Mouse (Mus musculus): Measurements from ENCODE around the gene Shank2. TPM values are rescaled to one million over a fixed set of nuclear protein-coding genes. Genes with fewer than 3 reads are reported as not detected.

The Shank2 gene
- polyA plus RNA-seq, 1 experiment from 2014 or later: 0.49 TPM

DNA sequence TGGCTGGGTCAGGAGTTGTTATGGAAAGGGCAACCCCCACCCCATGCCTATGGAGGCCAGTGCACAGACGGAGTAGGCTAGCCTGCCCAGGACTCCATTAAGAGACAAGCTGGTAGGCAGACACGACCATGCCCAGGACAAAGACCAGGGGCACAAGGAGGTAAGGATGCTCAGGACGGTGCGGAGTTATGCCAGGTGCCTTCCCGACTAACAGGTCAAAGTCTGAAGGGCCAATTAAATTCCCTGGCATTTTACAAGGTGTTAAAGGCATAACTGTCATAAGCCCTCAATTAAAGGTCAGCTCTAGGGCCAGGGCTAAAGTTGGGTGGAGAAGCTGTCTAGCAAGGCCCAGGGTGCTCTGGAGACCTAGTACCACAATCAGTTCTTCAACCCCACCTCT, 467.0 kb downstream of the Shank2 start:
- Histone ChIP-seq H3K27me3 (ENCODE audit: control insufficient read depth, insufficient read depth, low read length) (no peaks in the 10 kb centered on the region), H3K9me3 (ENCODE audit: control insufficient read depth, low read length) (no peaks in the 10 kb centered on the region), H3K9ac (ENCODE audit: low read length) (peak overlapping the region; percentile 97; the same call in 1 of the 2 replicates), H3K4me3 (ENCODE audit: control insufficient read depth in 1 of 2, insufficient read depth in 1 of 2, low read depth in 1 of 2, low read length in 2 of 2) (peak overlapping the region in 1 of 2 experiments; percentile 93; a peak in 2 of 4 replicates), H3K4me1 (ENCODE audit: control insufficient read depth in 2 of 2, insufficient read depth in 2 of 2, low read length in 2 of 2) (peaks cover 13 to 20% of the 10 kb centered on the region in 2 experiments), H3K27ac (replicated peaks in 1 of 2; ENCODE audit: control insufficient read depth in 1 of 2, insufficient read depth in 1 of 2, low read depth in 2 of 2, low read length in 2 of 2) (peak overlapping the region in 1 of 2 experiments; percentile 88; a peak in 1 of 4 replicates), H3K4me2 (ENCODE audit: low read length) (peak overlapping the region; percentile 88), H3K36me3 (ENCODE audit: control insufficient read depth, insufficient read depth, low read length) (peaks cover 23% of the 10 kb centered on the region)
- no peak for ATAC-seq (ENCODE audit: insufficient number of reproducible peaks, insufficient read depth, low FRiP score, low read depth)
- 83% methylated on average over 5 of the region's 5 CpGs for WGBS

DNA sequence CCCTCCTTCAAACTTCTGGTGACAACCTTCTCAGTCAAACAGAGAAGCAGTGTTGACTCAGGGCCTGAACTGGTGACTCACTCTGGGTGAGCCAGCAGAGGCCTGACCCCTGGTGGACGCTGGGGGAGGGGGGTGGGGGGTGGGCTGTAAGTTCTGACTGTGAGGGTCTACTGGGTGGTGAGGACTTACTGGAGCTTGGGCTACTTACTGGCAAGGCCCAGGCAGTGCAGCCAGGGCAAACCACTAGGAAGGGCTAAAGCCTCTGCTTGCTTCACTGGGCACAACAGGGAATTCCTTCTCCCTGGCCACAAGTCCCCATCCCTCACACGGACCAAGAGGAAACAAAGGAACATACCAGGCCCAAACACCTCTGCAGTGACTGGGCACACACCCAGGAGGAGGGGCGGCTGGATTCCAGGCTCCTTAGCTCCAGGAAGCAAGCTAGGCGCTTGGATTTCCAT, 467.5 kb downstream of the Shank2 start:
- WGBS: 9% methylated on average over 4 of the region's 4 CpGs
- 0 out of 2 replicates have a peak, but pooled peaks have one; percentile 15 for ATAC-seq (ENCODE audit: insufficient number of reproducible peaks, insufficient read depth, low FRiP score, low read depth)
- H3K9ac ChIP-seq (ENCODE audit: low read length): peak overlapping the region; percentile 97

DNA sequence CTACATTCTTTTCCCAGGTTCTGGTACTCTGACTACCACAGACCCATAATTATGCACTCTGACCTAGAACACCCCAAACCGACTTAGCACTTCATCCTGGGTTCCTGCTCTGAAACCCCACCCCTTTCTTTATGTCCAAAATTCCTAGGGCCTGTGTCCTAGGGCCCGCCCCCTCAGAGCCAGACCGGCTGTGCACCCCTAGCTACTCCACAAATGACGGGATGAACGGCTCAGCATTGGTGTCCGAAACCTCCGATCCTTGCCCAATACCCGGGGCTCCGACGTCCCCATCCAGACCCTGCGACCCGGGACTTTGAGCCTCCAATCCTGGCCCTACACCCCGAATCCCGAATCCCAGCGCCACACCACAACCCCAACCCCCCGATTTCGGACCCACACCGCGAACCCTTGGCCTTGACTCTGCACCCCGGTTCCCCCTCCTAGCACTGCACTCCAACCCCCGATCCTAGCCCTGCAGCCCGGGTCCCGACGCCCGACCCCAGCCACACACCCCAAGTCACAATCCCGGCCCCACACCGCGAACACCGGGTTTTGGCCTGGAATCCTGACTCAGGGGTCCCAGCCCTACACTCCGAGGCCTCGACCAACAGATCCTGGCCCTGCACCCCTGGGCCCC, 468.3 kb downstream of the Shank2 start:
- ATAC-seq (ENCODE audit: insufficient number of reproducible peaks, insufficient read depth, low FRiP score, low read depth): peak; percentile 36; the same call in 1 of the 2 replicates
- H3K27ac ChIP-seq (replicated peaks in 1 of 2; ENCODE audit: control insufficient read depth in 1 of 2, insufficient read depth in 1 of 2, low read depth in 2 of 2, low read length in 2 of 2): peak overlapping the region; percentile 69 to 88
- peak overlapping the region; percentile 97 for H3K9ac ChIP-seq (ENCODE audit: low read length)
- H3K9me3 ChIP-seq (ENCODE audit: control insufficient read depth, low read length): no peaks in the 10 kb centered on the region
- peaks cover 13 to 24% of the 10 kb centered on the region in 2 experiments for H3K4me1 ChIP-seq (ENCODE audit: control insufficient read depth in 2 of 2, insufficient read depth in 2 of 2, low read length in 2 of 2)
- peak overlapping the region; percentile 75 to 93 for H3K4me3 ChIP-seq (ENCODE audit: control insufficient read depth in 1 of 2, insufficient read depth in 1 of 2, low read depth in 1 of 2, low read length in 2 of 2)
- peaks cover 10% of the 10 kb centered on the region for H3K36me3 ChIP-seq (ENCODE audit: control insufficient read depth, insufficient read depth, low read length)
- H3K27me3 ChIP-seq (ENCODE audit: control insufficient read depth, insufficient read depth, low read length): no peaks in the 10 kb centered on the region
- H3K4me2 ChIP-seq (ENCODE audit: low read length): peak overlapping the region; percentile 88
- 1% methylated on average over 31 of the region's 31 CpGs for WGBS

More for the DNA sequence above, 467.5 kb downstream of the Shank2 start:
- peaks cover 19% of the 10 kb centered on the region for H3K36me3 ChIP-seq (ENCODE audit: control insufficient read depth, insufficient read depth, low read length)
- H3K9me3 ChIP-seq (ENCODE audit: control insufficient read depth, low read length): no peaks in the 10 kb centered on the region
- peaks cover 13 to 24% of the 10 kb centered on the region in 2 experiments for H3K4me1 ChIP-seq (ENCODE audit: control insufficient read depth in 2 of 2, insufficient read depth in 2 of 2, low read length in 2 of 2)
- peak overlapping the region; percentile 75 to 93 for H3K4me3 ChIP-seq (ENCODE audit: control insufficient read depth in 1 of 2, insufficient read depth in 1 of 2, low read depth in 1 of 2, low read length in 2 of 2)
- H3K27me3 ChIP-seq (ENCODE audit: control insufficient read depth, insufficient read depth, low read length): no peaks in the 10 kb centered on the region
- H3K4me2 ChIP-seq (ENCODE audit: low read length): peak overlapping the region; percentile 88
- peak overlapping the region; percentile 69 to 88 for H3K27ac ChIP-seq (replicated peaks in 1 of 2; ENCODE audit: control insufficient read depth in 1 of 2, insufficient read depth in 1 of 2, low read depth in 2 of 2, low read length in 2 of 2)

DNA sequence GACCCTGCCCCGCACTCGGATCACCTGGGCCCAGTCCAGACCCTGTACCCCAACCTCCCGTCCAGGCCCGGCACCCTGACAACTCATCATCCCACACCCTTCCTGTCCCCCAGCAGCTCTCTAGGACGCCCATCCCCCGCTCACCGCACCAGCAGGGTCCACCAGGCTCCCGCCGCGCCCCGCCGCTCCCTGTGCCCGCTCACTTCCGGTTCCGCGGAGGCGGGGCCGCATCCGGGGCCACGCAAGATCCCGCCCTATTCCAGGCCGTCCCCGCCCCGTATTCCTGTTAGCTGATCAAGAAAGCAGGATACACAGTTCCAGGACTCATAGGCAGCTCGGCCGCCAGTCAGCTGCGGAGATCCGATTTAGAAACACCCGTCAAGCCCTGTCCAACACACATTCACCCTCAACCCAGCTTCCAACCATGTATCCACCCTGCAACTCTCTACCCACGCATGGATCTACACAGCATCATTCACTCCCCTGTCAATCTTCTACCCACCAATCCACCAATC, 468.9 kb downstream of the Shank2 start, which contains the start of gene Cttn:
TSS of gene Cttn (minus strand) at position 465 of the 515 bp plus-strand sequence.
- peaks cover 13 to 24% of the 10 kb centered on the region in 2 experiments for H3K4me1 ChIP-seq (ENCODE audit: control insufficient read depth in 2 of 2, insufficient read depth in 2 of 2, low read length in 2 of 2)
- peak within 1 kb of the TSS; percentile 97 for H3K9ac ChIP-seq (ENCODE audit: low read length)
- peak; percentile 87 for ATAC-seq (ENCODE audit: insufficient number of reproducible peaks, insufficient read depth, low FRiP score, low read depth)
- H3K36me3 ChIP-seq (ENCODE audit: control insufficient read depth, insufficient read depth, low read length): peaks cover 8% of the 10 kb centered on the region
- H3K4me2 ChIP-seq (ENCODE audit: low read length): peak within 1 kb of the TSS; percentile 88
- H3K9me3 ChIP-seq (ENCODE audit: control insufficient read depth, low read length): no peaks in the 10 kb centered on the region
- no peaks in the 10 kb centered on the region for H3K27me3 ChIP-seq (ENCODE audit: control insufficient read depth, insufficient read depth, low read length)
- peak within 1 kb of the TSS; percentile 80 to 88 for H3K27ac ChIP-seq (replicated peaks in 1 of 2; ENCODE audit: control insufficient read depth in 1 of 2, insufficient read depth in 1 of 2, low read depth in 2 of 2, low read length in 2 of 2)
- 2% methylated on average over 30 of the region's 30 CpGs for WGBS
- H3K4me3 ChIP-seq (ENCODE audit: control insufficient read depth in 1 of 2, insufficient read depth in 1 of 2, low read depth in 1 of 2, low read length in 2 of 2): peak within 1 kb of the TSS; percentile 75 to 93

DNA sequence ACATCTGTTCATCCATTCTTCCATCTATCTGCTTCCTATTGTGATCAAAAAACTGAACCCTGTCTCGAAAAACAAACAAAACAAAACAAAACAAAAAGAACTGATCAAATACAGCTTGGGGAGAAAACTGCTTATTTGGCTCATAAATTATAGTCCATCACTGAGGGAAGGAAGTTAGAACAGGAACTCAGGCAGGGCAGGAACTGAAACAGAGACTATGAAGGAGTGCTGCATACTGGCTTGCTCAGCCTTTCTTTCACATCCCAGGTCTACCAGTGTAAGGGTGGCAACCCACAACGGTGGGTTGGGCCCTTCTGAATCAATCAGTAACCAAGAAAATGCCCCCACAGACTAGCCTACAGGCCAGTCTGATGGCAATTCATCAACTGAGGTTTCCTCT, 469.4 kb downstream of the Shank2 start:
- 79% methylated on average over 2 of the region's 2 CpGs for WGBS
- no peaks in the 10 kb centered on the region for H3K9me3 ChIP-seq (ENCODE audit: control insufficient read depth, low read length)
- peak overlapping the region; percentile 75 to 93; a peak in 3 of 4 replicates for H3K4me3 ChIP-seq (ENCODE audit: control insufficient read depth in 1 of 2, insufficient read depth in 1 of 2, low read depth in 1 of 2, low read length in 2 of 2)
- peaks cover 9% of the 10 kb centered on the region for H3K36me3 ChIP-seq (ENCODE audit: control insufficient read depth, insufficient read depth, low read length)
- peak overlapping the region; percentile 97 for H3K9ac ChIP-seq (ENCODE audit: low read length)
- peak overlapping the region; percentile 80 to 88 for H3K27ac ChIP-seq (replicated peaks in 1 of 2; ENCODE audit: control insufficient read depth in 1 of 2, insufficient read depth in 1 of 2, low read depth in 2 of 2, low read length in 2 of 2)
- peaks cover 13 to 24% of the 10 kb centered on the region in 2 experiments for H3K4me1 ChIP-seq (ENCODE audit: control insufficient read depth in 2 of 2, insufficient read depth in 2 of 2, low read length in 2 of 2)
- peak overlapping the region; percentile 88 for H3K4me2 ChIP-seq (ENCODE audit: low read length)
- H3K27me3 ChIP-seq (ENCODE audit: control insufficient read depth, insufficient read depth, low read length): no peaks in the 10 kb centered on the region
- no peak for ATAC-seq (ENCODE audit: insufficient number of reproducible peaks, insufficient read depth, low FRiP score, low read depth)

DNA sequence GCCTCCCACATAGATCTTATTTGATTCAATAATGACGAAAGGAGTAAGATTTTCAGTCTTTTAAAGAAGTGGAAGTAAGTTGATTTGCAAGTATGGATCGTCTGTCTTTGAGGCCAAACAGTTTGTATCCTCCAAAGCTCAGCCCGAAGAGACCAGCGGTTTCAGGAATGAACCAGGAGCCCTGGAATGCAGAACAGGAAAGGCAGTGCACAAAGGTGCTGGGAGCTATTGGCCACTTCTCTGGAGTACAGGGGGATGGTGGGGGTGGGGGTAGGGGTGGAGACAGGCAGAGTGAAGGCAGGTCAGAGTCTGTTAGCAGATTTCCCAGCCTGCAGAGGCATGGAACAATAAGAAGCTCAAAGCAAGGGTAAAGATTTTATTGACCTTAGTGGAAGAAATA, 471.8 kb downstream of the Shank2 start:
- ATAC-seq (ENCODE audit: insufficient number of reproducible peaks, insufficient read depth, low FRiP score, low read depth): no peak
- Histone ChIP-seq H3K27ac (replicated peaks in 1 of 2; ENCODE audit: control insufficient read depth in 1 of 2, insufficient read depth in 1 of 2, low read depth in 2 of 2, low read length in 2 of 2) (peak overlapping the region in 1 of 2 experiments; percentile 42; a peak in 1 of 4 replicates), H3K4me2 (ENCODE audit: low read length) (no peak overlapping the region), H3K4me1 (ENCODE audit: control insufficient read depth in 2 of 2, insufficient read depth in 2 of 2, low read length in 2 of 2) (peaks cover 12 to 19% of the 10 kb centered on the region in 2 experiments), H3K9ac (ENCODE audit: low read length) (no peak overlapping the region), H3K4me3 (ENCODE audit: control insufficient read depth in 1 of 2, insufficient read depth in 1 of 2, low read depth in 1 of 2, low read length in 2 of 2) (no peak overlapping the region), H3K36me3 (ENCODE audit: control insufficient read depth, insufficient read depth, low read length) (peaks cover 28% of the 10 kb centered on the region), H3K9me3 (ENCODE audit: control insufficient read depth, low read length) (no peaks in the 10 kb centered on the region), H3K27me3 (ENCODE audit: control insufficient read depth, insufficient read depth, low read length) (no peaks in the 10 kb centered on the region)
- WGBS: 23% methylated on average over 4 of the region's 4 CpGs

Data from heart, embryonic 14.5 days (tissue).